Mouse (Mus musculus) heart, embryonic 15.5 days (tissue): ENCODE measurements around the gene Frat1. TPM values are rescaled to one million over a fixed set of nuclear protein-coding genes. Genes with fewer than 3 reads are reported as not detected.

Source experiments
- ATAC-seq: fragments of 200-750 bp; cut with Nextera tagmentation; replicated peaks from 2 replicates; pipeline ENCODE4 v1.8.0; 2017; ENCODE audit warnings: low read depth, moderate TSS enrichment; ENCODE audit not compliant: insufficient number of reproducible peaks, insufficient read depth, low FRiP score
- H3K27ac ChIP-seq: fragments of 300-500 bp; sonication (generic); 2 replicates; pipeline ENCODE4 v1.5.1; 2015; ENCODE audit warnings: mild to moderate bottlenecking, inconsistent platforms
- H3K27me3 ChIP-seq: fragments of 300-500 bp; sonication (generic); 2 replicates; pipeline ENCODE4 v1.6.1; 2015; ENCODE audit warnings: inconsistent platforms
- H3K36me3 ChIP-seq: fragments of 300-500 bp; sonication (generic); 2 replicates; pipeline ENCODE4 v1.6.1; 2015; ENCODE audit warnings: mild to moderate bottlenecking, inconsistent platforms
- H3K4me1 ChIP-seq: fragments of 300-500 bp; sonication (generic); replicated peaks from 2 replicates; pipeline ENCODE4 v1.6.1; 2015; ENCODE audit warnings: inconsistent platforms
- H3K4me2 ChIP-seq: fragments of 300-500 bp; sonication (generic); 2 replicates; pipeline ENCODE4 v1.6.1; 2015; ENCODE audit warnings: inconsistent platforms, mild to moderate bottlenecking, moderate library complexity
- H3K4me3 ChIP-seq: fragments of 300-500 bp; sonication (generic); 2 replicates; pipeline ENCODE4 v1.5.1; 2015; ENCODE audit warnings: mild to moderate bottlenecking, inconsistent platforms
- H3K9ac ChIP-seq: fragments of 300-500 bp; sonication (generic); 2 replicates; pipeline ENCODE4 v1.6.1; 2015; ENCODE audit warnings: mild to moderate bottlenecking, inconsistent platforms
- H3K9me3 ChIP-seq: fragments of 300-500 bp; sonication (generic); replicated peaks from 2 replicates; pipeline ENCODE4 v1.6.1; 2016; ENCODE audit warnings: inconsistent platforms
- WGBS: fragments of 180-500 bp; shearing (Covaris S2); methylation state at CpG from one replicate; pipeline ENCODE4 v1.1.7; 2015; ENCODE audit warnings: mixed read lengths; 5-methylcytosine and 5-hydroxymethylcytosine counted together
- polyA plus RNA-seq: library from polyadenylated mRNA; unstranded; fragments of >200 nt; fragmentation: Nextera tagmentation; extraction: Ambion mirVana; gene quantifications from 2 replicates; pipeline ENCODE4 v1.2.1, GENCODE M21; 2015

Frat1 gene
- polyA plus RNA-seq, 1 experiment from 2014 or later: 2.1 TPM

- peaks cover 9% of the 10 kb centered on the region for H3K4me1 ChIP-seq
- ATAC-seq: no peak
- WGBS: 33% methylated on average over 10 of the region's 10 CpGs
- H3K9ac ChIP-seq: no peak overlapping the region
- H3K27me3 ChIP-seq: no peaks in the 10 kb centered on the region
- no peak overlapping the region for H3K4me2 ChIP-seq
- H3K36me3 ChIP-seq: no peaks in the 10 kb centered on the region
- no peaks in the 10 kb centered on the region for H3K9me3 ChIP-seq
- H3K27ac ChIP-seq: peak overlapping the region; percentile 24
- no peak overlapping the region for H3K4me3 ChIP-seq
Observed at GRCm38 (mm10) chr19:41817325-41817724, 12.4 kb upstream of the Frat1 start.

- WGBS: 74% methylated on average over 4 of the region's 4 CpGs
- H3K9me3 ChIP-seq: no peaks in the 10 kb centered on the region
Observed at GRCm38 (mm10) chr19:41818749-41819148, 11.0 kb upstream of the Frat1 start.

DNA sequence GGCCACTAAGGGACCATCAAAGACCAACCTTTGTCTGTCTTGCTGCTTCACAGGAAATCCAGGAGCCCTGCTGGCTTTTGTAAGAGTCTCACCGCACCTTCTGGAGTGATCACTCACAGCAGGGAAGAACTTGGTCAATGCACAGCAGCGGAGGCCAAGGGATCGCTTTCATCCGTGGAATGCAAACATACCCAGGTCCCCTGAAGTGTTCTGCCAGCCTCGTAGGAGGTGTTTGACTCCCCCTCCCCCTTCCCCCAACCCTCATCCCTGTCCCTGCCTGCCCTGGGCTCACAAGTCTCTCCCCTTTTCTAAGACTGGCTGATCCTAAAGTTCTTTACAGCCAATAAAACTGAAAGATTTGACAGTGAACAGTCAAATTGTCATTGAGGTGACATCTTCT lies 8.3 kb upstream of the Frat1 start:
- Histone ChIP-seq H3K36me3 (no peaks in the 10 kb centered on the region), H3K9me3 (no peaks in the 10 kb centered on the region), H3K27ac (no peak overlapping the region), H3K4me1 (peaks cover 9% of the 10 kb centered on the region), H3K4me3 (no peak overlapping the region), H3K4me2 (no peak overlapping the region), H3K9ac (no peak overlapping the region), H3K27me3 (no peaks in the 10 kb centered on the region)
- 28% methylated on average over 5 of the region's 5 CpGs for WGBS
- ATAC-seq: no peak

More at GRCm38 (mm10) chr19:41818749-41819148, 11.0 kb upstream of the Frat1 start:
- Histone ChIP-seq H3K9ac (no peak overlapping the region), H3K4me3 (no peak overlapping the region), H3K36me3 (no peaks in the 10 kb centered on the region), H3K4me2 (no peak overlapping the region), H3K27ac (no peak overlapping the region), H3K27me3 (no peaks in the 10 kb centered on the region), H3K4me1 (peaks cover 9% of the 10 kb centered on the region)
- ATAC-seq: no peak

- Histone ChIP-seq H3K4me1 (peaks cover 2% of the 10 kb centered on the region; the same call in 1 of the 2 replicates), H3K4me3 (no peak overlapping the region), H3K27ac (no peak overlapping the region), H3K9me3 (no peaks in the 10 kb centered on the region), H3K9ac (no peak overlapping the region), H3K36me3 (no peaks in the 10 kb centered on the region), H3K4me2 (no peak overlapping the region), H3K27me3 (no peaks in the 10 kb centered on the region)
- WGBS: 72% methylated on average over 1 of the region's 1 CpGs
- no peak for ATAC-seq
Observed at GRCm38 (mm10) chr19:41822589-41822988, 7.2 kb upstream of the Frat1 start.

DNA sequence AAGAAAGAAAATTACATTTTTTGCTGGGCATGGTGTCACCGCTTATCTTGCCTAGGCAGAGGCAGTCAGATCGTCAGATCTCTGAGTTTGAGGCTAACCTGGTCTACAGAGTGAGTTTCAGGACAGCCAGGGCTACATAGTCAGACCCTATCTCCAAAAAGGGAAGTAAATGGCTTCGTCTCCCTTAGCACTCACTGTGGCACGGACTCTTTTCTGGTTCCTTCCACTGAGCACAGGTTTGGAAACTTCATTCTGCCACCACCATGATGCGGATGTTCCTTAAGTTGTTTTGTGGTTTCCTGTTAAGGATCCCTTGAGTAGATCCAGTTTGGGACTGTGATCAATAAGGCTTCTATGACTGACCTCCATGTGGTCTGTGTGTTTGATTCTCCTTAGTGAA lies 4.8 kb upstream of the Frat1 start:
- Histone ChIP-seq H3K4me3 (no peak overlapping the region), H3K36me3 (no peaks in the 10 kb centered on the region), H3K27me3 (0 out of 2 replicates have a peak, but pooled peaks cover 4% of the 10 kb centered on the region), H3K4me2 (no peak overlapping the region), H3K4me1 (peaks cover 3% of the 10 kb centered on the region), H3K9ac (no peak overlapping the region), H3K27ac (no peak overlapping the region), H3K9me3 (no peaks in the 10 kb centered on the region)
- no peak for ATAC-seq
- WGBS: 72% methylated on average over 5 of the region's 5 CpGs

- Histone ChIP-seq H3K36me3 (no peaks in the 10 kb centered on the region), H3K4me1 (peaks cover 10% of the 10 kb centered on the region), H3K9me3 (no peaks in the 10 kb centered on the region), H3K27ac (no peak overlapping the region), H3K4me3 (no peak overlapping the region), H3K4me2 (no peak overlapping the region), H3K27me3 (peaks cover 5% of the 10 kb centered on the region), H3K9ac (no peak overlapping the region)
- ATAC-seq: no peak
- 85% methylated on average over 3 of the region's 3 CpGs for WGBS
Observed at GRCm38 (mm10) chr19:41826529-41826928, 3.2 kb upstream of the Frat1 start.

GRCm38 (mm10) chr19:41828941-41829340 lies 829 bp upstream of the Frat1 start:
- Histone ChIP-seq H3K27me3 (peaks cover 20% of the 10 kb centered on the region), H3K9ac (no peak overlapping the region), H3K4me2 (peak overlapping the region; percentile 96), H3K27ac (no peak overlapping the region), H3K36me3 (no peaks in the 10 kb centered on the region), H3K4me3 (peak overlapping the region; percentile 78), H3K9me3 (no peaks in the 10 kb centered on the region), H3K4me1 (peaks cover 16% of the 10 kb centered on the region)
- WGBS: 81% methylated on average over 3 of the region's 3 CpGs
- no peak for ATAC-seq

DNA sequence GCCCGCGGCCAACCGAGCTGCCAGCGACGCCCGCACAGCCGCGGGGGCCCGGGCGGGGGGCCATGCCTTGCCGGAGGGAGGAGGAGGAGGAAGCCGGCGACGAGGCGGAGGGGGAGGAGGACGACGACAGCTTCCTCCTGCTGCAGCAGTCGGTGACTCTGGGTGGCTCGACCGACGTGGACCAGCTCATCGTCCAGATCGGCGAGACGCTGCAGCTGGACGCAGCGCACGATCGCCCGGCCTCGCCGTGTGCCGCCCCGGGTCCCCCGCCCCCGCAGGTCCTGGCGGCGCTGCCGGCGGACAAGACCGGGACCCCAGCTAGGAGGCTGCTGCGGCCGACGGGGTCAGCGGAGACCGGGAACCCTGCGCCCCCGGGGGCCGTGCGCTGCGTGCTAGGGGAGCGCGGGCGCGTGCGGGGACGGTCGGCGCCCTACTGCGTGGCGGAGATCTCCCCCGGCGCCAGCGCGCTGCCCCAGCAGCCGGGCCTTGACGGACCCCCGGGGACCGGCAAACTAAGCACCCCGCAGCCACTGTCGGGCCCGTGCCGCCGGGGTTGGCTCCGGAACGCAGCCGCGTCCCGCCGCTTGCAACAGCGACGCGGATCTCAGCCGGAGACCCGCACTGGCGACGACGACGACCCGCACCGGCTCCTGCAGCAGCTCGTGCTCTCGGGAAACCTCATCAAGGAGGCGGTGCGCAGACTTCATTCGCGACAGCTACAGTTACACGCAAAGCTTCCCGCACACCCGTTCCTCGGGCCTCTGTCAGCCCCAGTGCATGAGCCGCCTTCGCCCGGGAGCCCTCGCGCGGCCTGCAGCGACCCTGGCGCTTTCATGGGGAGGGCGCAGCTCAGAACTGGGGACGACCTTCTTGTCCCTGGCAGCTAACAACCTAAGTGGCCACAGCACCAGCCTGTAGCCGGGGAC lies 599 bp downstream of the Frat1 start:
- no peaks in the 10 kb centered on the region for H3K36me3 ChIP-seq
- under 1% methylated on average over 84 of the region's 112 CpGs for WGBS
- H3K27me3 ChIP-seq: peaks cover 20% of the 10 kb centered on the region
- peak overlapping the region; percentile 89 for H3K27ac ChIP-seq
- peak overlapping the region; percentile 96 for H3K4me2 ChIP-seq
- no peaks in the 10 kb centered on the region for H3K9me3 ChIP-seq
- H3K9ac ChIP-seq: peak overlapping the region; percentile 74
- ATAC-seq: peak; percentile 63
- peak overlapping the region; percentile 78 for H3K4me3 ChIP-seq
- peaks cover 16% of the 10 kb centered on the region for H3K4me1 ChIP-seq

- Histone ChIP-seq H3K9me3 (no peaks in the 10 kb centered on the region), H3K4me1 (peaks cover 21% of the 10 kb centered on the region), H3K27ac (no peak overlapping the region), H3K9ac (peak overlapping the region; percentile 74), H3K27me3 (peaks cover 20% of the 10 kb centered on the region), H3K36me3 (no peaks in the 10 kb centered on the region), H3K4me2 (peak overlapping the region; percentile 96), H3K4me3 (peak overlapping the region; percentile 78)
- WGBS: 1% methylated on average over 19 of the region's 19 CpGs
- no peak for ATAC-seq
Observed at GRCm38 (mm10) chr19:41831101-41831570, 1.4 kb downstream of the Frat1 start.

- ATAC-seq: no peak
- Histone ChIP-seq H3K4me1 (peaks cover 24% of the 10 kb centered on the region), H3K9me3 (no peaks in the 10 kb centered on the region), H3K9ac (0 out of 2 replicates have a peak overlapping the region, but pooled peaks have one; percentile 14), H3K36me3 (no peaks in the 10 kb centered on the region), H3K27me3 (peaks cover 20% of the 10 kb centered on the region), H3K27ac (no peak overlapping the region), H3K4me3 (peak overlapping the region; percentile 78), H3K4me2 (peak overlapping the region; percentile 96)
- WGBS: 20% methylated on average over 14 of the region's 14 CpGs
Observed at GRCm38 (mm10) chr19:41831718-41832391, 2.1 kb downstream of the Frat1 start.

- Histone ChIP-seq H3K27ac (no peak overlapping the region), H3K9ac (no peak overlapping the region), H3K4me2 (no peak overlapping the region), H3K27me3 (peaks cover 20% of the 10 kb centered on the region), H3K9me3 (no peaks in the 10 kb centered on the region), H3K4me3 (0 out of 2 replicates have a peak overlapping the region, but pooled peaks have one; percentile 78), H3K4me1 (peaks cover 29% of the 10 kb centered on the region), H3K36me3 (no peaks in the 10 kb centered on the region)
- 76% methylated on average over 13 of the region's 13 CpGs for WGBS
- ATAC-seq: no peak
Observed at GRCm38 (mm10) chr19:41832501-41833201, 2.9 kb downstream of the Frat1 start.
